Mouse (Mus musculus) erythroblast, embryonic 14.5 days (primary cell): ENCODE data around the gene Cd28. TPM values are rescaled to one million over a fixed set of nuclear protein-coding genes. Genes with fewer than 3 reads are reported as not detected.
"Not testable (repeated sequence)": the region's sequence is repeated elsewhere in the genome, so short reads cannot be mapped to it uniquely, and the experiment has no call there.

Source experiments
- H3K27me3 ChIP-seq: 2 replicates; pipeline ENCODE4 v1.6.1; 2012; ENCODE audit warnings: inconsistent platforms; ENCODE audit not compliant: control insufficient read depth
- H3K36me3 ChIP-seq: 2 replicates; pipeline ENCODE4 v1.6.1; 2012; ENCODE audit warnings: mild to moderate bottlenecking, inconsistent platforms; ENCODE audit not compliant: control insufficient read depth
- H3K4me1 ChIP-seq: 2 replicates; pipeline ENCODE4 v1.6.1; 2012; ENCODE audit warnings: inconsistent platforms; ENCODE audit not compliant: control insufficient read depth
- H3K4me3 ChIP-seq: replicated peaks from 2 replicates; pipeline ENCODE3; 2012; ENCODE audit warnings: moderate library complexity, mild to moderate bottlenecking, inconsistent platforms
- H3K9me3 ChIP-seq: 2 replicates; pipeline ENCODE4 v1.6.1; 2012; ENCODE audit warnings: low read length, inconsistent platforms, mixed read lengths; ENCODE audit not compliant: control insufficient read depth
- GATA1 ChIP-seq: IDR thresholded peaks from 2 replicates; pipeline ENCODE4 v1.6.1; 2012; ENCODE audit warnings: low read length, inconsistent platforms, mixed read lengths
- TAL1 ChIP-seq: IDR thresholded peaks from 3 replicates; pipeline ENCODE4 v1.6.1; 2012; ENCODE audit warnings: low read length, inconsistent platforms, mixed read lengths
- polyA plus RNA-seq: library from polyadenylated mRNA; stranded (reverse); fragments of >175 nt; gene quantifications from 2 replicates; pipeline ENCODE4 v1.2.3, GENCODE M21; 2012

Cd28 gene
- polyA plus RNA-seq, 1 experiment: 0.02 TPM

DNA sequence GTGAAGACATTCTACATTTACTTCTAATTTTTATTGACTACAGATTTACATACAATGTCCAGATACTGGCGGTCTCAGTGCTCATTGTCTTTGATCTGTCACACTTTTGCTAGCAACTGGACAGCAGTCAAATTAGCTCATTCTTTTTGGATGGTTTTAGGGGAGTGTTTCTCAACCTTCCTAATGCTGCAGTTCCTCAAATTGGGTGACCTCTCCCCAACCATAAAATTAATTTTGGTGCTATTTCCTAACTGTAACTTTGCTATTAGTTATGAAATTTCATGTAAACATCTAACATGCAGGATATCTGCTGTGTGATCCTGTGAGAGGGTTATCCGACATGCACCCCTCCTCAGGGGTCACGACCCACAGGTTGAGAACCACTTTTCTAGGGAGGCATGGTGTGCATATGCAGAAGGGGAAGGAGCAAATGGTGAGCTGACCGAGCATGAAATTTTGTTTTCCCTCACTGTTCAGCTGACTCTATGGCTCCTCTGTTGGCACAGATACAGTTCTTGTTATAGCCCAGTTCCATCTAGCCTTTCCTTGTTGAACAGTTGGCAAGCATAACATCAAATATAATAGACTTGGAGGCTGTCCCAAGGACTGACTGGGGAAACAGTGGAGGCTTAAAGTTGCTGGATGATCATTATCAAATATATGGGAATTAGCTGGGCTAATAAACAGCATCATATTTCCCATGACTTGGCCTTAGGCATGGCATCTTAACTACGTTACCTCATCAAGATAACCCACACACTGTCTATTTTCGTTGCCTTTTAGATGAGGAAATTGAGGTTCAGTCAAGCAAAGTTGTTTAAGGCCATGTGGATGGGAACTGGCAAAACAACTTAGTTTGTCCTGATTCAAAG, 87.5 kb downstream of the Cd28 start:
- TF ChIP-seq TAL1 (no peak), GATA1 (no peak)
- H3K4me3 ChIP-seq: no peak overlapping the region

DNA sequence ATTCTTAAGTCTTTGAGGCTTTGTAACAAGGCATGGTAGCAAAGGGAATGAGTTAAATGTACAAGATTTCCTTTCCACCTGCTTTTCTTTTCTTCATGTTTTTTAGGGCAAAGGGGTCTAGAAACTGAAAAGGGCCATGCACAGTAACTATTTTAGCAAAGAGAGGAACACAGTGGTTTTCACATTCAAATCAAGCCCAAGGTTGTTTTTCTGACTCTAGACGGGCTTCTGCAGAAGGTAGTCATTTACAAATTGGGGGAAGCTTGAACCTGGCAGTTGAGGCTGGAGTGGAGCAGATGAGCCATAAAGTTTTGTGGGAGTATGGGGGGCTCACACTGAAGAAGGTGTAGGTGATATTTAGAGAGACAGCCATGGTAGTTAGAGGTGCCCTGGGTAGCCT, 88.6 kb downstream of the Cd28 start:
- H3K27me3 ChIP-seq: no peaks in the 10 kb centered on the region
- TF ChIP-seq TAL1 (no peak), GATA1 (no peak)
- no peaks in the 10 kb centered on the region for H3K9me3 ChIP-seq
- H3K4me1 ChIP-seq: no peaks in the 10 kb centered on the region
- H3K4me3 ChIP-seq: no peak overlapping the region
- H3K36me3 ChIP-seq: no peaks in the 10 kb centered on the region

More for the DNA sequence above, 87.5 kb downstream of the Cd28 start:
- Histone ChIP-seq H3K36me3 (no peaks in the 10 kb centered on the region), H3K27me3 (no peaks in the 10 kb centered on the region), H3K4me1 (no peaks in the 10 kb centered on the region), H3K9me3 (no peaks in the 10 kb centered on the region)

DNA sequence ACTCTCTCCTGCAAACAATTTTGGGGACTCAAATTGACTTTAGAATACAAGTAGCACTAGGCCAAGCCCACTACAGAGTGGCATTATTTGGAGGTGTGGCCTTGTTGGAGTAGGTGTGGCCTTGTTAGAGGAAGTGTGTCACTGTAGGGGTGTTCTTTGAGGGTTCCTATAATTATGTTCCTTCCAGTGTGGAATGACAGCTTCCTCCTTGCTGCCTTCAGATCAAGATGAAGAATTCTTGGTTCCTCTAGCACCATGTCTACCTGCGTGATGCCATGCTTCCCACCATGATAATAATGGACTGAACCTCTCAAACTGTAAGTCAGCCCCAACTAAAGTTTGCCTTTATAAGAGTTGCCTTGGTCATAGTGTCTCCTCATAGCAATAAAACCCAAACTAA, 91.1 kb downstream of the Cd28 start:
- H3K4me1 ChIP-seq: no peaks in the 10 kb centered on the region
- no peaks in the 10 kb centered on the region for H3K36me3 ChIP-seq
- TF ChIP-seq TAL1 (no peak), GATA1 (no peak)
- H3K4me3 ChIP-seq: no peak overlapping the region
- H3K27me3 ChIP-seq: no peaks in the 10 kb centered on the region
- H3K9me3 ChIP-seq: no peaks in the 10 kb centered on the region

DNA sequence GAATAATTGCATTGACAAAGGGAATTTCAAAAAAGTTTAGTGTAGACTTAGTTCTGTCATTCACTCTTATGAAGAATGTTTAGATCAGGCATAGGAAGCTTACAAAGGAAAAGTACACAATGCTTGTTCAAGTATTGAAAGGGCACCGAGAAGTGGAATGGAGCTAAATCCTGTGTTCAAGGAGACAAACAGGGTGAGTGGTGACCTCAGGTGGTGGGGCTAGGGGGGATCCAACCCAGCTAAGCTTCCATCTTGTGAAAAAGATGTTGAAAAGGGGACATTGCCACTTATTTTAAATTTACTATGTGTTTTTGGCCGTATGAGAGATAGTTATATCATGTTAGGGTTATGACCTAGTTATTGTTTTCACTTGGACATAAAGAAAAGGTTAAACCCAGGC, 91.9 kb downstream of the Cd28 start:
- TF ChIP-seq TAL1: no peak
- no peak for TF ChIP-seq GATA1
- H3K27me3 ChIP-seq: no peaks in the 10 kb centered on the region
- H3K36me3 ChIP-seq: no peaks in the 10 kb centered on the region

DNA sequence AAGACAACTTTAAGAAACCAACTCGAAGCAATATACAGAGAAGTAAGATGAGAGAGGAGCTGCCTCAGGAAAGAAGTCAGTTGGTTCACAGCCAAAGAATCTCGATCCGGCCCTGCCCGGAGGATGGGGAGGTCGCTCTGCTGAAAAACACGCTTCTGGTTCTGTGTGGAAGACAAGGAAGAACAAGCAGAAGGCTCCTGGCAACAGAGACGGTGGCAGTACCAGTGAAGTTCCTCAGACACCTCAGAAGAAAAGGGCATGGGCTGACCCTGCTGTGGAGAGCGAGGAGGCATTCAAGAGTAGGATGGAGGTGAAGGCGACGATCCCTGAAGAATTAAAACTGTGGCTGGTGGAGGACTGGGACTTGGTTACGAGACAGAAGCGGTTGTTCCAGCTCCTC, 92.6 kb downstream of the Cd28 start:
- no peaks in the 10 kb centered on the region for H3K4me1 ChIP-seq
- no peaks in the 10 kb centered on the region for H3K36me3 ChIP-seq
- no peaks in the 10 kb centered on the region for H3K27me3 ChIP-seq
- no peak overlapping the region for H3K4me3 ChIP-seq
- no peaks in the 10 kb centered on the region for H3K9me3 ChIP-seq
- TF ChIP-seq GATA1 (no peak), TAL1 (no peak)

More for the DNA sequence above, 91.9 kb downstream of the Cd28 start:
- Histone ChIP-seq H3K4me1 (no peaks in the 10 kb centered on the region), H3K4me3 (no peak overlapping the region), H3K9me3 (no peaks in the 10 kb centered on the region)

DNA sequence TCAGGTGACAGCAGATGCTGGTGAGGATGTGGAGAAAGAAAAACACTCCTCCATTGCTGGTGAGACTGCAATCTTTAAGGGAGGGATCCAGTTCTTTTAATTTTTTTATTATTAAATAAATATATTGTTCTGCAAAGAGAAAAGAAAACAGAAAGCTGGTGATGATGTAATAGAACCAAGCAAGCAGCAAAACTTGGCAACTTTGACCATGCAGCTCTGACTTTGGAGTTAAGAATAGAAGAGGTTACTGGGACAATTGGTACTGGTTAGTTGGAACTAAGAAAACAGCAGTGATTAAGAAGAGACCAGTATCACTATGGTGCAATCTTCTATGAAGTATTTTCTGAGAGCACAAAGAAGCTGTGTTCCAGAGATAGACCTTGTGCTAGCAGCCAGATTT, 94.2 kb downstream of the Cd28 start:
- Histone ChIP-seq H3K4me3 (no peak overlapping the region), H3K9me3 (no peaks in the 10 kb centered on the region), H3K27me3 (no peaks in the 10 kb centered on the region), H3K36me3 (no peaks in the 10 kb centered on the region), H3K4me1 (no peaks in the 10 kb centered on the region)
- TF ChIP-seq TAL1 (no peak), GATA1 (no peak)

DNA sequence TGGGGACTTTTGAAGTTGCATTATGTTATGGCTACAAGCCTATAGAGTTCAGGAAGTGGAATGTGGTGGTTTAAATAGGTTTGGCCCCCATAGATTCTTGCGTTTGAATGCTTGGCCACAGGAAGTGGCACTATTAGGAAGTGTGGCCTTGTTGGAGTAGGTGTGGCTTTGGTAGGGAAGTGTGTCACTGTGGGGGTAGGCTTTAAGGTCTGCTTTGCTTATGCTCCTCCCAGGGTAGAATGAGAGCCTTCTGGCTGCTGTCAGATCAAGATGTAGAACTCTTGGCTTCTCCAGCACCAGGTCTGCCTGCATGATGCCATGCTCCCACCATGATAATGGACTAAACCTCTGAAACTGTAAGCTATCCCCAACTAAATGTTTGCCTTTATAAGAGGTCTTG, 95.4 kb downstream of the Cd28 start:
- no peak for TF ChIP-seq GATA1
- no peak for TF ChIP-seq TAL1
- H3K4me1 ChIP-seq: no peaks in the 10 kb centered on the region
- H3K36me3 ChIP-seq: no peaks in the 10 kb centered on the region
- no peak overlapping the region for H3K4me3 ChIP-seq
- H3K27me3 ChIP-seq: no peaks in the 10 kb centered on the region
- no peaks in the 10 kb centered on the region for H3K9me3 ChIP-seq

DNA sequence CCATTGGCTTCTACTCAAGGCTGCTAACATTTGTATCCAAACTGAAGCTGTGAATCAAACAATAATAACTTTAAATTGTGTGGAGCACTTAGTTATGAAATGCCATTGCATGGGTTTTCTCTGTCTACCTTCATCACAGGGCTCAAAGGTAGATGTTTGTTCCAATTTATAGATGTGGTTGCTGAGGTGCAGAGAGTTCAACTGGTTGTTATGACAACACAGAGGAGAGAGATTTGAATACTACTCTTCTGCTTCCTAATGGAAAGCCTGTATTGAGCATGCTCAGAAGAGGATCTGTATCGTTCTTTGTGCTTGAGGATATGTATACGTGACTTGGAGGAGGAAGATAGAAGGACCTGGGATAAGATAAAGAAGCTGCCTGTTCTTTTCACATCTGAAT, 96.8 kb downstream of the Cd28 start:
- Histone ChIP-seq H3K4me1 (no peaks in the 10 kb centered on the region), H3K9me3 (no peaks in the 10 kb centered on the region), H3K27me3 (no peaks in the 10 kb centered on the region), H3K4me3 (no peak overlapping the region), H3K36me3 (no peaks in the 10 kb centered on the region)
- TF ChIP-seq TAL1 (no peak), GATA1 (no peak)

DNA sequence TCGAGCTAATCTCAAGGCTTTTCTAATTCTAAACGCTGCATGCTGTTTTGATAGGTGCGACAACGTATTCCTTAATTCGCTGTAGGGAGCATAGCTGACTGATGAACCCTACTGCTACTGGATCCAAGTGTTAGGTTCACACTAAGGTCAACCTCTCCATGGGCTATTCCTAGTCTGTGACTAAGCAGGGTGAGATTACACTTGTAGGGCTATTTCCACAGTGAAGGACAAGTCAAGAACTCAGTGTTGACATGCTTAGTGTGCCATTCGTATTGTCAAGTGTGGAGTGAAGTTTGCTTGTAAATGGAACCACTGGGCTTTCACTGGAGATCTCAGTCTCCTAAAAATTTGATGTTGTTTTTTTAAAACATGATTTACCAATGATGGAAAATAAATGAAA, 99.3 kb downstream of the Cd28 start:
- H3K4me3 ChIP-seq: no peak overlapping the region
- TF ChIP-seq TAL1: no peak
- no peak for TF ChIP-seq GATA1
- H3K9me3 ChIP-seq: no peaks in the 10 kb centered on the region
- no peaks in the 10 kb centered on the region for H3K36me3 ChIP-seq
- H3K27me3 ChIP-seq: no peaks in the 10 kb centered on the region
- H3K4me1 ChIP-seq: no peaks in the 10 kb centered on the region

DNA sequence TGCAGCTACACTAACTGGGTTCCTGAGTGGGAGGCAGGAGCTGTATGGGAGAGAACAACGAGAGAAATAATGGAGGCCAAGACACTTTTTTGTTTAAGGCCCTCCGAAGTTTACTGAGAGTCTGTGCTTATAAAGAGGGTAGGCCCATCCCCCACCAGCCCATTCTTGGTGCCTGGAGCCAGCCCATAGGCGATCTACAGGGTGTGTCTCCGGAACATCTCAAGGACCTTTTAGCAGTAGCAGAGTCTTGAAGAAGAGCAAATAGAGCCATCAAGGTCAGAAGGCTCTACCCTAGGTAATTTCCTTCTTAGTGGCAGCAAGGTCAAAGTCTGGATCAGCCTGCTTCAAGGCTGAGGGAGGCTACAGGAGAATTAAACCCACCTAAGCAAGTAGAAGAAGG, 101.9 kb downstream of the Cd28 start:
- H3K27me3 ChIP-seq, H3K4me3 ChIP-seq, H3K9me3 ChIP-seq, H3K4me1 ChIP-seq, H3K36me3 ChIP-seq: not testable (repeated sequence)
